Mouse (Mus musculus) cortical plate, adult 2 months (tissue): ENCODE data around the gene Psmc2. TPM values are rescaled to one million over a fixed set of nuclear protein-coding genes. Genes with fewer than 3 reads are reported as not detected.

ENCODE experiments used
- H3K27ac ChIP-seq: fragments of 200-500 bp; 2 replicates; pipeline ENCODE4 v1.5.1; 2012; ENCODE audit warnings: low read length, control low read depth, inconsistent platforms; ENCODE audit not compliant: insufficient read depth
- H3K4me1 ChIP-seq: fragments of 200-500 bp; 2 replicates; pipeline ENCODE4 v1.6.1; 2011; ENCODE audit warnings: low read length; ENCODE audit not compliant: control insufficient read depth, insufficient read depth
- H3K4me3 ChIP-seq: fragments of 200-500 bp; 2 replicates; pipeline ENCODE4 v1.5.1; 2011; ENCODE audit warnings: mild to moderate bottlenecking, low read length, control low read depth; ENCODE audit not compliant: insufficient read depth
- CTCF ChIP-seq: fragments of 200-500 bp; IDR thresholded peaks from 2 replicates; pipeline ENCODE4 v1.5.1; 2011; ENCODE audit warnings: mild to moderate bottlenecking, control low read depth, low read length; ENCODE audit not compliant: insufficient read depth; ENCODE audit errors: extremely low read depth
- POLR2A ChIP-seq: fragments of 200-500 bp; IDR thresholded peaks from 2 replicates; pipeline ENCODE4 v1.6.1; 2011; ENCODE audit warnings: mild to moderate bottlenecking, low read length, control low read depth; ENCODE audit not compliant: insufficient read depth; ENCODE audit errors: extremely low read depth
- polyA plus RNA-seq: library from polyadenylated mRNA; depleted of rRNA; stranded (reverse); fragments of >200 nt; gene quantifications from 2 replicates; pipeline ENCODE4 v1.2.3, GENCODE M21; 2012; rRNA removed

The Psmc2 gene
- polyA plus RNA-seq, 1 experiment = 93.8 TPM

DNA sequence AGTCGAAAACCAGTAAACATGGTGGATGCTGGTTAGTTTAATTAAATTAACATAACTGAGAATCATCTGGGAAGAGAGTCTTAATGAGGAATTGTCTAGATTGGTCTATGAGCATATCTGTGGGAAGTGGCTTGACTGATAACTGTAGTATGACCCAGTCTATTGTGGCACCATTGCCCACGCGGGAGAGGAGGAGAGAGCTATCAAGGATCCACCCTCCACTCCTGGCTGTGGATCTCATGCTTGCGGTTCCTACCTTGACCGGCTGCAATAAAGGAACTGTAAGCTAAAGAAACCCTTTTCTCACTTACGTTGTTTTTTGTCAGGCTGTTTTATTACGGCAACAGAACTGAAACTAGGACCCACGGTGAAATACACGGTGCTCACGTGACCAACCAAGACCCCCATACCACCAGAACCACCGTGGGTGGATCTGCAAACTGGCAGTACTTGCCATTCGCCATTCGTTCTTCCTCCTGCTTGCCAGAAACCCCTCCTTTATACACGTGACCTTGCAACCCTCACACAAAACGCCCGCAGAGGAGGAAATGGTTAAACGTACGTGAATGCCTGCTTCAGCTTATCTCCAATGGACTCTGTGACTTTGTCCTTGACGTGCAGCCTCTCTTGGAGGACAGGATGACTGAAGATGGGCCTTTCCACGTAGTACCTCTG, 61.7 kb downstream of the Psmc2 start:
- H3K4me1 ChIP-seq = no peaks in the 10 kb centered on the region
- no peak overlapping the region for H3K27ac ChIP-seq
- TF ChIP-seq POLR2A = no peak
- no peak for TF ChIP-seq CTCF
- H3K4me3 ChIP-seq = no peak overlapping the region

GRCm38 (mm10) chr5:21847438-21847837, 62.4 kb downstream of the Psmc2 start:
- no peak for TF ChIP-seq CTCF
- TF ChIP-seq POLR2A = no peak
- Histone ChIP-seq H3K4me3 (no peak overlapping the region), H3K27ac (no peak overlapping the region), H3K4me1 (no peaks in the 10 kb centered on the region)

DNA sequence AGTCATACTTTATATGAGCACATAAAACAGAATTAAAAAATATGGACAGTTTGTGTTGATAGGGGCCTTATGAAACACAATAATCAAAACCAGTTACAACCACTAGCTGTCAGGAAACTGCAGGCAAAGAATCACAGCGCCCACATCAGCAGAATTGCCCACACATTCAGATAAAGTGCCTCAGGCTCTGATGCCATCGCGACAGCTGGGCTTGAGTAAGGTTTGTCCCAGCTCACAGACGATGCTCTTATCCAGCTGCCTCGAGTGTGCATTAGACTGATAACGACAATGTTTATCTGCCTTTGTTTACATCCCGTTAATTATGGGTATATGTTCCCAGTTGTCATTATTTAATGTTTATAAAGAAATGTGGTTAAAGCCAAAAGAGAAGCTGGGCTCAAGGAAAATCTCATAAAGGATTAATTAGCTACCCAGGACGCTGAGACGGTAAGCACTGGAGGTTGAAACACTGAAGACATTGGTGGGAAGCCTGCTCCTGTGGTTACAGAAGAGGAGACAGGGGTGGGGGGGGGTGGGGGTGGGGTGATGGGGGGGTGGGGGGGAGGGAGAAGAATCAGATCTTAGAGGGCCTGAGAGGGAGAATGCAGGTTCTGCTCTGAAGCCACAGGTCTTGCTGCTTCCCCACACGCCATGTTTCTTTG, 66.7 kb downstream of the Psmc2 start:
- Histone ChIP-seq H3K27ac (no peak overlapping the region), H3K4me3 (no peak overlapping the region), H3K4me1 (no peaks in the 10 kb centered on the region)
- no peak for TF ChIP-seq CTCF
- TF ChIP-seq POLR2A = no peak

Other genes starting within 250 kb of the Psmc2 start
- gene Lrrc17, start 241.7 kb upstream of the Psmc2 start, polyA plus RNA-seq = 0.09 TPM in 1 of 2 replicates, not detected in the other
- gene Fbxl13, start 139.6 kb upstream of the Psmc2 start, polyA plus RNA-seq = 0.28 and 0.48 TPM in 2 replicates
- 25.7 and 26.0 TPM in 2 replicates for gene Armc10, start 139.5 kb upstream of the Psmc2 start, polyA plus RNA-seq
- 9.5 and 10.2 TPM in 2 replicates for gene Napepld, start 83.9 kb upstream of the Psmc2 start, polyA plus RNA-seq
- 54.9 and 59.1 TPM in 2 replicates for gene Pmpcb, start 48.1 kb upstream of the Psmc2 start, polyA plus RNA-seq
- gene Dnajc2, start within 50 bp of the Psmc2 start, polyA plus RNA-seq = 21.2 and 21.3 TPM in 2 replicates
- 0.09 and 0.29 TPM in 2 replicates for gene Slc26a5, start 80.3 kb downstream of the Psmc2 start, polyA plus RNA-seq